Mouse (Mus musculus) forebrain, embryonic 14.5 days (tissue): ENCODE results near the gene Retnla. TPM values are rescaled to one million over a fixed set of nuclear protein-coding genes. Genes with fewer than 3 reads are reported as not detected.

Experiments used
- ATAC-seq: fragments of 200-750 bp; cut with Nextera tagmentation; 2 replicates; pipeline ENCODE4 v1.8.0; 2017; ENCODE audit warnings: mild to moderate bottlenecking, moderate library complexity
- DNase-seq: peaks from one replicate; pipeline ENCODE4 v3.0.0-alpha.2; 2015; ENCODE audit warnings: low spot score
- H3K27ac ChIP-seq: fragments of 300-500 bp; sonication (generic); 2 replicates; pipeline ENCODE4 v1.5.1; 2014; ENCODE audit warnings: low read depth, mild to moderate bottlenecking, control low read depth, low read length, moderate library complexity
- H3K27me3 ChIP-seq: fragments of 300-500 bp; sonication (generic); replicated peaks from 2 replicates; pipeline ENCODE4 v1.6.1; 2014; ENCODE audit warnings: low read length, control low read depth, mixed read lengths; ENCODE audit not compliant: control insufficient read depth, insufficient read depth
- H3K36me3 ChIP-seq: fragments of 300-500 bp; sonication (generic); 2 replicates; pipeline ENCODE4 v1.6.1; 2014; ENCODE audit warnings: low read length, control low read depth; ENCODE audit not compliant: control insufficient read depth, insufficient read depth
- H3K4me1 ChIP-seq: fragments of 300-500 bp; sonication (generic); 2 replicates; pipeline ENCODE4 v1.6.1; 2014; ENCODE audit warnings: antibody characterized with exemption, low read length, control low read depth; ENCODE audit not compliant: control insufficient read depth, insufficient read depth
- H3K4me2 ChIP-seq: fragments of 300-500 bp; sonication (generic); 2 replicates; pipeline ENCODE4 v1.6.1; 2014; ENCODE audit warnings: mild to moderate bottlenecking, control low read depth, low read length
- H3K4me3 ChIP-seq: fragments of 300-500 bp; sonication (generic); 2 replicates; pipeline ENCODE4 v1.5.1; 2014; ENCODE audit warnings: low read depth, low read length, control low read depth
- H3K9ac ChIP-seq: fragments of 300-500 bp; sonication (generic); 2 replicates; pipeline ENCODE4 v1.6.1; 2014; ENCODE audit warnings: mild to moderate bottlenecking, low read length, control low read depth, moderate library complexity
- H3K9me3 ChIP-seq: fragments of 300-500 bp; sonication (generic); replicated peaks from 2 replicates; pipeline ENCODE4 v1.6.1; 2016; ENCODE audit warnings: low read length, control low read depth, mixed read lengths; ENCODE audit not compliant: control insufficient read depth
- WGBS: fragments of 180-500 bp; shearing (Covaris S2); extraction: QIAGEN DNeasy Blood & Tissue Kit; methylation state at CpG from one replicate; pipeline ENCODE4 v1.1.7; 2014; 5-methylcytosine and 5-hydroxymethylcytosine counted together
- polyA plus RNA-seq: library from polyadenylated mRNA; unstranded; fragments of >200 nt; fragmentation: Nextera tagmentation; extraction: Ambion mirVana; gene quantifications from 2 replicates; pipeline ENCODE4 v1.2.1, GENCODE M21; 2014

Gene Retnla
- polyA plus RNA-seq, 1 experiment from 2014 or later, result not detected

- 75% methylated on average over 1 of the region's 1 CpGs for WGBS
- H3K4me1 ChIP-seq, result no peaks in the 10 kb centered on the region
- ATAC-seq, result no peak
- no peak overlapping the region for H3K9ac ChIP-seq
- no peak for DNase-seq
- no peaks in the 10 kb centered on the region for H3K9me3 ChIP-seq
- no peak overlapping the region for H3K4me3 ChIP-seq
- no peak overlapping the region for H3K27ac ChIP-seq
- no peaks in the 10 kb centered on the region for H3K36me3 ChIP-seq
- no peaks in the 10 kb centered on the region for H3K27me3 ChIP-seq
- no peak overlapping the region for H3K4me2 ChIP-seq
Observed at GRCm38 (mm10) chr16:48868663-48869062, 26.3 kb downstream of the Retnla start.

- 70% methylated on average over 3 of the region's 3 CpGs for WGBS
- Histone ChIP-seq H3K9ac (no peak overlapping the region), H3K4me2 (no peak overlapping the region), H3K27ac (no peak overlapping the region), H3K9me3 (no peaks in the 10 kb centered on the region), H3K4me3 (no peak overlapping the region), H3K36me3 (no peaks in the 10 kb centered on the region), H3K27me3 (no peaks in the 10 kb centered on the region), H3K4me1 (no peaks in the 10 kb centered on the region)
- ATAC-seq (no peak), DNase-seq (no peak)
Observed at GRCm38 (mm10) chr16:48869671-48870070, 27.3 kb downstream of the Retnla start.

GRCm38 (mm10) chr16:48871754-48872153 lies 29.4 kb downstream of the Retnla start:
- no peak overlapping the region for H3K4me2 ChIP-seq
- H3K27ac ChIP-seq, result no peak overlapping the region
- no peaks in the 10 kb centered on the region for H3K4me1 ChIP-seq
- ATAC-seq (no peak), DNase-seq (no peak)
- no peak overlapping the region for H3K9ac ChIP-seq
- H3K4me3 ChIP-seq, result no peak overlapping the region
- no peaks in the 10 kb centered on the region for H3K36me3 ChIP-seq
- WGBS, result 86% methylated on average over 1 of the region's 1 CpGs
- H3K27me3 ChIP-seq, result no peaks in the 10 kb centered on the region
- no peaks in the 10 kb centered on the region for H3K9me3 ChIP-seq

- Histone ChIP-seq H3K9me3 (no peaks in the 10 kb centered on the region), H3K4me3 (no peak within 1 kb of the TSS), H3K36me3 (no peaks in the 10 kb centered on the region), H3K9ac (no peak within 1 kb of the TSS), H3K4me1 (no peaks in the 10 kb centered on the region), H3K27ac (no peak within 1 kb of the TSS), H3K4me2 (no peak within 1 kb of the TSS), H3K27me3 (no peaks in the 10 kb centered on the region)
- DNase-seq (no peak), ATAC-seq (no peak)
- WGBS, result 90% methylated on average over 4 of the region's 4 CpGs
Observed at GRCm38 (mm10) chr16:48872321-48872720, 30.0 kb downstream of the Retnla start, which contains the start of gene Retnlg. TSS of gene Retnlg (plus strand) at chr16:48872621.

- Histone ChIP-seq H3K9me3 (no peaks in the 10 kb centered on the region), H3K4me1 (no peaks in the 10 kb centered on the region), H3K9ac (no peak overlapping the region), H3K36me3 (no peaks in the 10 kb centered on the region), H3K4me2 (no peak overlapping the region), H3K27ac (no peak overlapping the region), H3K27me3 (no peaks in the 10 kb centered on the region), H3K4me3 (no peak overlapping the region)
- 66% methylated on average over 2 of the region's 2 CpGs for WGBS
- DNase-seq, result no peak
- ATAC-seq, result no peak
Observed at GRCm38 (mm10) chr16:48890733-48891132, 48.4 kb downstream of the Retnla start.

Other genes with a start within 250 kb of the Retnla start
- 0.25 TPM in 1 of 2 replicates, not detected in the other for gene Trat1, start 70.5 kb upstream of the Retnla start, polyA plus RNA-seq
- not detected in 2 replicates for gene Retnlb, start 25.7 kb upstream of the Retnla start, polyA plus RNA-seq
- gene Retnlg, start 30.1 kb downstream of the Retnla start, polyA plus RNA-seq, result not detected in 2 replicates
- 56.4 and 59.8 TPM in 2 replicates for gene Dzip3, start 151.6 kb downstream of the Retnla start, polyA plus RNA-seq
- 22.6 and 28.2 TPM in 2 replicates for gene Cip2a, start 151.6 kb downstream of the Retnla start, polyA plus RNA-seq
- 0.04 and 0.08 TPM in 2 replicates for gene Myh15, start 214.9 kb downstream of the Retnla start, polyA plus RNA-seq